Mouse (Mus musculus) neural tube, embryonic 11.5 days (tissue): ENCODE results near the gene Matk. TPM values are rescaled to one million over a fixed set of nuclear protein-coding genes. Genes with fewer than 3 reads are reported as not detected.
A peak's percentile ranks its signal among the peaks of the same experiment; 100 is the strongest.

Experiments
- ATAC-seq: fragments of 200-750 bp; cut with Nextera tagmentation; 2 replicates; pipeline ENCODE4 v1.8.0; 2017; ENCODE audit warnings: moderate number of reproducible peaks, mild to moderate bottlenecking, moderate TSS enrichment, moderate library complexity; ENCODE audit not compliant: insufficient read depth, low FRiP score, low TSS enrichment
- DNase-seq: peaks from one replicate; pipeline ENCODE4 v3.0.0-alpha.2; 2015; ENCODE audit warnings: low spot score
- H3K27ac ChIP-seq: fragments of 300-500 bp; sonication (generic); 2 replicates; pipeline ENCODE4 v1.5.1; 2014; ENCODE audit warnings: low read depth, mild to moderate bottlenecking, low read length
- H3K27me3 ChIP-seq: fragments of 300-500 bp; sonication (generic); 2 replicates; pipeline ENCODE4 v1.6.1; 2014; ENCODE audit warnings: mild to moderate bottlenecking, low read length, mixed read lengths; ENCODE audit not compliant: control insufficient read depth, insufficient read depth
- H3K36me3 ChIP-seq: fragments of 300-500 bp; sonication (generic); 2 replicates; pipeline ENCODE4 v1.6.1; 2014; ENCODE audit warnings: mild to moderate bottlenecking, low read length, moderate library complexity, mixed read lengths; ENCODE audit not compliant: control insufficient read depth, insufficient read depth
- H3K4me1 ChIP-seq: fragments of 300-500 bp; sonication (generic); 2 replicates; pipeline ENCODE4 v1.6.1; 2014; ENCODE audit warnings: low read length, mixed read lengths; ENCODE audit not compliant: control insufficient read depth, insufficient read depth
- H3K4me2 ChIP-seq: fragments of 300-500 bp; sonication (generic); 2 replicates; pipeline ENCODE4 v1.6.1; 2014; ENCODE audit warnings: low read depth, mild to moderate bottlenecking, moderate library complexity
- H3K4me3 ChIP-seq: fragments of 300-500 bp; sonication (generic); 2 replicates; pipeline ENCODE4 v1.5.1; 2014; ENCODE audit warnings: low read depth, low read length
- H3K9ac ChIP-seq: fragments of 300-500 bp; sonication (generic); 2 replicates; pipeline ENCODE4 v1.6.1; 2014; ENCODE audit warnings: mild to moderate bottlenecking, low read length
- H3K9me3 ChIP-seq: fragments of 300-500 bp; sonication (generic); 2 replicates; pipeline ENCODE4 v1.6.1; 2016; ENCODE audit warnings: low read length; ENCODE audit not compliant: control insufficient read depth
- whole genome bisulfite sequencing: fragments of 180-500 bp; shearing (Covaris S2); extraction: QIAGEN DNeasy Blood & Tissue Kit; methylation state at CpG from one replicate; pipeline ENCODE4 v1.1.7; 2014; 5-methylcytosine and 5-hydroxymethylcytosine counted together
- polyA plus RNA-seq: library from polyadenylated mRNA; unstranded; fragments of >200 nt; fragmentation: Nextera tagmentation; extraction: Ambion mirVana; gene quantifications from 2 replicates; pipeline ENCODE4 v1.2.1, GENCODE M21; 2014

Gene Matk
- polyA plus RNA-seq, 1 experiment from 2014 or later: 3.0 TPM

DNA sequence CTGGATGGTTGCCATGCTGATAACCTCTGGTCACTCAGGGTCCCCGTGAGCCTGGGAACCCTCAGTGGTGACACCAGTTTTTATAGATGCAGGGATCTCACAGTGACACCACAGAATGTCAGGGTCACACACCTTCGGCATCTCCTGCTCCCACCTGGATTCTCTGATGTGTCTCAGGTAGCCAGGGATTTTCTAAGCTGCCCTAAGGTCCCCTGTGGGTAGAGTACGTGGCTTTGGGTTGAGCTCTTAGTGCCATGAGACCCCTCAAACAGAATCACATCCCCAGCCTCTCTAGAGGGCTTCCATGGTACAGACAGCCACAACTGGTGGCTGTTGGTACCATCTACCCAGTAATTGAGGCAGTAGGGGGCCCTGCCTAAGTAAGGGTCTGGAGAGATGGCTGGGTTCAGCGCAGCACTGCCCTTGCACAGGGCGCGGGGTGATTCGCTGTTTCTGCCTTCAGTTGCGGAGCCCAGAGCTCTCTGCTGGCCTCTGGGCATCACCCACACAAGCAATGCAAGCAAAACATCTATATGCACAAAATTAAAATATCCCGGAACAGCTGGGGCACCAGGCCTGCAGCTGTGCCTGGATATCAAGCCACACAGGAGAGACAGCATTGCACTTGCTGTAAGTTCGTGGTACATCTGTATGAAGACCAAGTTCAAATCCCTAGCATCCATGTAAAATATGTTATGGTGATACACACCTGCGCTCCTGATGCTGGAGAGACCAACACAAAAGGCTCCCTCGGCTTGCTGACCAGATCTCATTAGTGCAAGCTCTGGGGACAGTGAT is 16.1 kb upstream of the Matk start:
- no peak overlapping the region for H3K4me3 ChIP-seq
- H3K27me3 ChIP-seq: peaks cover 14% of the 10 kb centered on the region
- no peak overlapping the region for H3K9ac ChIP-seq
- DNase-seq (no peak), ATAC-seq (no peak)
- WGBS: 85% methylated on average over 12 of the region's 12 CpGs
- H3K4me1 ChIP-seq: peaks cover 4% of the 10 kb centered on the region; the same call in 1 of the 2 replicates
- H3K36me3 ChIP-seq: no peaks in the 10 kb centered on the region
- H3K27ac ChIP-seq: no peak overlapping the region
- H3K9me3 ChIP-seq: no peaks in the 10 kb centered on the region
- no peak overlapping the region for H3K4me2 ChIP-seq

DNA sequence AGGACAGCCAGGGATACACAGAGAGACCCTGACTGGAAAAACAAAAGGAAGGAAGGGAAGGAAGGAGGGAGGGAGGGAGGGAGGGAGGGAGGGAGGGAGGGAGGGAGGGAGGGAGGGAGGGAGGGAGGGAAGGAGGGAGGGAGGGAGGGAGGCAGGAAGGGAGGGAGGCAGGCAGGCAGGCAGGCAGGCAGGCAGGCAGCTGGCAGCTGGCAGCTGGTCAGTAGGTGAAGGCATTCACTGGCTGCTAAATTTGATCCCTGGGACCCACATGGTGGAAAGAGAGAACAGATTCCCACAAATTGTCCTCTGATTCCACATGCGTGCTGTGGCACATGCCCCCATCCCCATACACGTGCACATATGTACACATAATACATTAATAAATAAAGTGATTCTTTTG is 14.1 kb upstream of the Matk start:
- H3K4me3 ChIP-seq: no peak overlapping the region
- peaks cover 16% of the 10 kb centered on the region for H3K27me3 ChIP-seq
- no peak overlapping the region for H3K27ac ChIP-seq
- no peak overlapping the region for H3K9ac ChIP-seq
- ATAC-seq (no peak), DNase-seq (no peak)
- H3K9me3 ChIP-seq: no peaks in the 10 kb centered on the region
- H3K36me3 ChIP-seq: no peaks in the 10 kb centered on the region
- H3K4me2 ChIP-seq: no peak overlapping the region
- peaks cover 4% of the 10 kb centered on the region; the same call in 1 of the 2 replicates for H3K4me1 ChIP-seq
- 77% methylated on average over 2 of the region's 2 CpGs for WGBS

GRCm38 (mm10) chr10:81240876-81241275 is 11.9 kb upstream of the Matk start:
- Histone ChIP-seq H3K27me3 (peaks cover 16% of the 10 kb centered on the region), H3K4me3 (no peak overlapping the region), H3K9ac (no peak overlapping the region), H3K9me3 (no peaks in the 10 kb centered on the region), H3K36me3 (no peaks in the 10 kb centered on the region), H3K4me2 (no peak overlapping the region), H3K4me1 (peaks cover 4% of the 10 kb centered on the region; the same call in 1 of the 2 replicates), H3K27ac (no peak overlapping the region)
- DNase-seq (peak; percentile 79), ATAC-seq (no peak)
- WGBS: 26% methylated on average over 13 of the region's 13 CpGs

DNA sequence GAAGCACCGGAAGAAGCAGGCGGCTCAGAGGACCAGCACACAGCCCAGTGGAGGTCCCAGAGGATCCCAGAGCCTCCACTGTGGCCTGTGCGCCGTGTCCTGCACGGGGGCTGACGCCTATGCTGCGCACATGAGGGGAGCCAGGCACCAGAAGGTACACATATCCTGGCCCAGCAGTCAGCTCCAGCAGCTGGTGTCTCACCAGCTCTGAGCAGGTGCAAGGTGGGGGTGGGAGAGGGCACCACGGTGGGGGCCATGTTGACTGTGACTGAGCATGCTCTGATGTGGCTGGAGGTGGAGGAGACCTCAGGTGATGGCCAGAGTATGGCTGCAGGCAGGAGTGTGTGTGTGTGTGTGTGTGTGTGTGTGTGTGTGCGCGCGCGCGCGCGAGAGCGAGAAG is 10.7 kb upstream of the Matk start:
- Histone ChIP-seq H3K9ac (no peak overlapping the region), H3K4me1 (peaks cover 4% of the 10 kb centered on the region; the same call in 1 of the 2 replicates), H3K36me3 (no peaks in the 10 kb centered on the region), H3K4me2 (no peak overlapping the region), H3K27me3 (peaks cover 16% of the 10 kb centered on the region), H3K27ac (no peak overlapping the region), H3K9me3 (no peaks in the 10 kb centered on the region), H3K4me3 (no peak overlapping the region)
- WGBS: 90% methylated on average over 16 of the region's 16 CpGs
- no peak for ATAC-seq
- DNase-seq: no peak

- H3K4me3 ChIP-seq: no peak overlapping the region
- 74% methylated on average over 4 of the region's 4 CpGs for WGBS
- H3K36me3 ChIP-seq: no peaks in the 10 kb centered on the region
- H3K4me1 ChIP-seq: peaks cover 4% of the 10 kb centered on the region; the same call in 1 of the 2 replicates
- DNase-seq (no peak), ATAC-seq (no peak)
- H3K9ac ChIP-seq: no peak overlapping the region
- no peak overlapping the region for H3K4me2 ChIP-seq
- no peaks in the 10 kb centered on the region for H3K9me3 ChIP-seq
- no peak overlapping the region for H3K27ac ChIP-seq
- peaks cover 14% of the 10 kb centered on the region for H3K27me3 ChIP-seq
Measured at GRCm38 (mm10) chr10:81244146-81244545, 8.6 kb upstream of the Matk start.

GRCm38 (mm10) chr10:81244595-81244994 is 8.1 kb upstream of the Matk start:
- Histone ChIP-seq H3K27ac (no peak overlapping the region), H3K4me2 (no peak overlapping the region), H3K27me3 (peaks cover 10% of the 10 kb centered on the region), H3K9ac (no peak overlapping the region), H3K4me1 (peaks cover 4% of the 10 kb centered on the region; the same call in 1 of the 2 replicates), H3K9me3 (no peaks in the 10 kb centered on the region), H3K36me3 (no peaks in the 10 kb centered on the region), H3K4me3 (no peak overlapping the region)
- WGBS: 11% methylated on average over 17 of the region's 17 CpGs
- ATAC-seq (peak; percentile 64), DNase-seq (peak; percentile 84)

- no peaks in the 10 kb centered on the region for H3K9me3 ChIP-seq
- H3K27ac ChIP-seq: no peak overlapping the region
- H3K27me3 ChIP-seq: peaks cover 4% of the 10 kb centered on the region
- H3K9ac ChIP-seq: no peak overlapping the region
- WGBS: 92% methylated on average over 6 of the region's 6 CpGs
- ATAC-seq (no peak), DNase-seq (no peak)
- peaks cover under 1% of the 10 kb centered on the region; the same call in 1 of the 2 replicates for H3K4me1 ChIP-seq
- no peak overlapping the region for H3K4me2 ChIP-seq
- no peaks in the 10 kb centered on the region for H3K36me3 ChIP-seq
- no peak overlapping the region for H3K4me3 ChIP-seq
Measured at GRCm38 (mm10) chr10:81245166-81245565, 7.6 kb upstream of the Matk start.

DNA sequence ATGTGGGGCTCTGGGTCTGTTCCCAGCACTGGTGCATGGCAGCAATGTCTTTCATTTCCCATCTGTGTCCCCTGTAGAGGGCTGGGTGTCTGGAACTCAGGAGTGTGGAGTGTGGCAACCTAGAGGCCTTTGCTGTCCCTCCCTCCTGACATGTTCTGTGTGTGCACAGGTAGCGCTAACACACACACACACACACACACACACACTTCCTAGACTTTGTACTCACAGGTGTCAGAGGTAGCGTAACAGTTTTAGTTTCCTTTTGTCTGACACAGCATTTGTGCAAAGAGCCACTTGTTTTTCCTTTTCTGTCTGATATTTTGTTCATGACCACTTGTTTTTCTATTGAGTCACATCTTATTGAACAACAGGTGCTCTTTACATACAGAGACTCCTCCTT is 4.9 kb upstream of the Matk start:
- Histone ChIP-seq H3K9me3 (no peaks in the 10 kb centered on the region), H3K27me3 (peaks cover 19% of the 10 kb centered on the region; the same call in 1 of the 2 replicates)

GRCm38 (mm10) chr10:81249442-81249841 is 3.3 kb upstream of the Matk start:
- Histone ChIP-seq H3K9ac (no peak overlapping the region), H3K27ac (no peak overlapping the region), H3K36me3 (no peaks in the 10 kb centered on the region), H3K4me2 (no peak overlapping the region), H3K9me3 (no peaks in the 10 kb centered on the region), H3K4me3 (no peak overlapping the region), H3K27me3 (peaks cover 28% of the 10 kb centered on the region), H3K4me1 (no peaks in the 10 kb centered on the region; the same call in 1 of the 2 replicates)
- DNase-seq (no peak), ATAC-seq (no peak)
- 82% methylated on average over 8 of the region's 8 CpGs for WGBS

More for the DNA sequence above, 4.9 kb upstream of the Matk start:
- Histone ChIP-seq H3K4me3 (no peak overlapping the region), H3K9ac (no peak overlapping the region), H3K4me2 (no peak overlapping the region), H3K36me3 (no peaks in the 10 kb centered on the region), H3K4me1 (no peaks in the 10 kb centered on the region; the same call in 1 of the 2 replicates), H3K27ac (no peak overlapping the region)
- 95% methylated on average over 2 of the region's 2 CpGs for WGBS
- DNase-seq (no peak), ATAC-seq (no peak)
